Mouse (Mus musculus): ENCODE results near the gene Gatad2b.
"Not testable (repeated sequence)": the region's sequence is repeated elsewhere in the genome, so short reads cannot be mapped to it uniquely, and the experiment has no call there.

Gatad2b gene

GRCm38 (mm10) chr3:90292345-90293275, at the start of gene Gatad2b:
TSS of gene Gatad2b (plus strand) at chr3:90293178.
- peak; percentile 99 for DNase-seq (ENCODE audit: low spot score)

GRCm38 (mm10) chr3:90245406-90245805, 47.6 kb upstream of the Gatad2b start:
- DNase-seq (ENCODE audit: low spot score), result no peak

DNA sequence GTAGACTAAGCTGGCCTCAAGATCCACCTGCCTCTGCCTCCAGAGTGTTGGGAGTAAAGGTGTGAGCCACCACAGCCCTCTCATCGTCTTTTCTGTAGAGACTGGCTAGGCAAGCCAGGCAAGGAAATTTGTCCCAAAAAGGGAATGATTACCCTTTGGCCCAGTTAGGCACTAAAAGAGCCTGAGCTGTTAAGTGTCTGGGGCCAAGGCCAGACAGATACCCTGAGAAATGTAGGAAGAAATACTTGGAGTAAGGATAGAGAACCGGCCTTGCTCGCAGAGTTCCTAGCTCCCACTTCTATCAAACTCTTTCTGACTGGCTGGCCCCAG, 45.4 kb upstream of the Gatad2b start:
- no peak for DNase-seq (ENCODE audit: low spot score)

DNA sequence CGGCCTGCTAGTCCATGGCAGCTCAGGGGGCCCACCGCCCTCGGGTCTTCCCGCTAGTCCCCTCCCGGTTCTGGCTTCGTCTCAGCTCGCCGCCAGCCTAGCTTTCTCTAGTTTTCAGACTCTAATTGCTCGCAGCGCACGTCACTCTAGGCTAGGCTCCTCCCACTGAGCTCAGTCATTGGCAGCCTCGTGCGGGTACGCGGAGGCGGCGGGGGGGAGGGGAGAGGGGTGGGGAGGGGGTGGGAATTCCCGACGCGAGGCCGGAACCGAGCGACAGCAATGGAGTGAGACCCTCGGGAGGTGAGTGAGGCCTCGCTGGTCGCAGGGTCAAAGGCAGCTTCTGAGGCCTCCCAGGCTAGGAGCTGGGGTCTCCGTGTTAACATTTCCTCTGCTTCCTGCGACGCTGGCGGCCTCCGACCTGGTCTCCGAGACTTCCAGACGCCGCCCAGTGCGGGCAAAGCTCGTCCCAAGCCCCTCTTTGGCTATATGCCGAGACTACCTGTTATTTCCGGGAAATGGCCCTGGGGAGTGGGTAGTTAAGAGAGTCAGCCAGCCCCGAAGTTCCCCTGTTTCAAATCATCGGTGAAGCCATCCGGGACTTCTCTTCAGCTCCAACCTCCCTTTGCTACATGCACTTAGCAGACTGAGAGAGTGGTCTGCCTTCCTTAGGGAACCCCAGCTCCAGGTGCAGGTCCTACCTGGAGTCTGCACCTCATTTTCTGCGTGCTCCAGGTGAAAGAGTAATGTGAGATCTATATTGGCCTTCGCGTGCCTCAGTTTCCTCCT, 44.8 kb upstream of the Gatad2b start, which contains the start of gene Slc39a1:
TSS of gene Slc39a1 (plus strand) at position 213 of the 786 bp plus-strand sequence.
- peak; percentile 93 for DNase-seq (ENCODE audit: low spot score)

GRCm38 (mm10) chr3:90248746-90249100, 44.3 kb upstream of the Gatad2b start:
- no peak for DNase-seq (ENCODE audit: low spot score)

DNA sequence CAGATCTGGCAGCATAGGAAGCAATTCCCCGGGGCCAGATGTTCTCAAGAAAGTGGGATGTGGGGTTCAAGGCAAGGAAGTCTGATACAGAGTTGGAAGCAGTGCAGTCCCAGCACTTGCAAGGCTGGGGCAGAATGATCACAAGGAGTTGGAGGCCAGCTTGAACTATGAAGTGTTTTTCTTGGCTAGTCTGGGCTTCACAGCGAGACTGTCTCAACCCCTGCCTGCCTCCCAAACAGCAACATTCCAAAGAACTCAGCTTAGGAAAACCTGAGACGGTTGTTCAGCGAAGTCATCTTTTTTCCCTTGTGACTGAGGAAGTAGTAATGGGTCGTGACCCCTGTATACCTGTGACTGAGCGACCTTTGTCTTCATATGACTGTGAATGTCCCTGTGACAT, 42.2 kb upstream of the Gatad2b start:
- no peak for DNase-seq (ENCODE audit: low spot score)

DNA sequence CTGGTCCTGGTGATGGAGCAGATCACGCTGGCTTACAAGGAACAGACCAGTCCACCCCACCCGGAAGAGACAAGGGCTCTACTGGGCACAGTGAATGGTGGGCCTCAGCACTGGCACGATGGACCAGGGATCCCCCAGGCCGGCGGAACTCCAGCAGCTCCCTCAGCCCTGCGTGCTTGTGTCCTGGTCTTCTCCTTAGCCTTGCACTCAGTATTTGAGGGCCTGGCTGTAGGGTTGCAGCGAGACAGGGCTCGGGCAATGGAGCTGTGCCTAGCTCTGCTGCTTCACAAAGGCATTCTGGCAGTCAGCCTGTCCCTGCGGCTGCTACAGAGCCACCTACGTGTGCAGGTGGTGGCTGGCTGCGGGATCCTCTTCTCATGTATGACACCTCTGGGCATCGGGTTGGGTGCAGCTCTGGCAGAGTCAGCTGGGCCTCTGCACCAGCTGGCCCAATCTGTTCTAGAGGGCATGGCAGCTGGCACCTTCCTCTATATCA, 41.2 kb upstream of the Gatad2b start:
- not testable (repeated sequence) for DNase-seq (ENCODE audit: low spot score)

DNA sequence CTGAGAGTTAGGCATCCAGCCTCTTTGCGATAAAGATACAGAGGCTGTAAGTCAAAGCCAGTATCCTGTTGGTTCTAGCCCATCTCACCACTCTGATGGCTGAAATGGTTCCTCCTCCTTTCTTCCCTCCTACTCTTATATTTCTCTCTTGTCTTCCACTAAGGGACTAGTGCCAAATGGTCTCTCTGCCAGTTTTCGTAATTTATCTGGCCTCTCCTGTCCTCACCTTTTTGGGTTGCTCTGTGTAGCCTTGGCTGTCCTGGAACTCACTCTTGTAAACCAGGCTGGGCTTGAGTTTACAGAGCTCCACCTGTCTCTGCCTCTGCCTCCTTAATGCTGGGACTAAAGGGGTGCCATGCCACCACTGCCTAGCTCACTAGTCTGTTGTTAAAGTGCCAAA, 40.3 kb upstream of the Gatad2b start:
- not testable (repeated sequence) for DNase-seq (ENCODE audit: low spot score)

- DNase-seq (ENCODE audit: low spot score), result not testable (repeated sequence)
Measured at GRCm38 (mm10) chr3:90253174-90253573, 39.8 kb upstream of the Gatad2b start.

- peak; percentile 97 for DNase-seq (ENCODE audit: low spot score)
Measured at GRCm38 (mm10) chr3:90253653-90254418, 39.1 kb upstream of the Gatad2b start, which contains the start of gene Crtc2. TSS of gene Crtc2 (plus strand) at chr3:90254163.

GRCm38 (mm10) chr3:90254419-90255193, 38.4 kb upstream of the Gatad2b start:
- no peak for DNase-seq (ENCODE audit: low spot score)

- DNase-seq (ENCODE audit: low spot score), result no peak
Measured at GRCm38 (mm10) chr3:90255194-90255565, 37.8 kb upstream of the Gatad2b start.

- DNase-seq (ENCODE audit: low spot score), result no peak
Measured at GRCm38 (mm10) chr3:90255784-90256353, 37.1 kb upstream of the Gatad2b start.

- no peak for DNase-seq (ENCODE audit: low spot score)
Measured at GRCm38 (mm10) chr3:90256731-90257530, 36.0 kb upstream of the Gatad2b start.

GRCm38 (mm10) chr3:90258521-90258920, 34.5 kb upstream of the Gatad2b start:
- no peak for DNase-seq (ENCODE audit: low spot score)

DNA sequence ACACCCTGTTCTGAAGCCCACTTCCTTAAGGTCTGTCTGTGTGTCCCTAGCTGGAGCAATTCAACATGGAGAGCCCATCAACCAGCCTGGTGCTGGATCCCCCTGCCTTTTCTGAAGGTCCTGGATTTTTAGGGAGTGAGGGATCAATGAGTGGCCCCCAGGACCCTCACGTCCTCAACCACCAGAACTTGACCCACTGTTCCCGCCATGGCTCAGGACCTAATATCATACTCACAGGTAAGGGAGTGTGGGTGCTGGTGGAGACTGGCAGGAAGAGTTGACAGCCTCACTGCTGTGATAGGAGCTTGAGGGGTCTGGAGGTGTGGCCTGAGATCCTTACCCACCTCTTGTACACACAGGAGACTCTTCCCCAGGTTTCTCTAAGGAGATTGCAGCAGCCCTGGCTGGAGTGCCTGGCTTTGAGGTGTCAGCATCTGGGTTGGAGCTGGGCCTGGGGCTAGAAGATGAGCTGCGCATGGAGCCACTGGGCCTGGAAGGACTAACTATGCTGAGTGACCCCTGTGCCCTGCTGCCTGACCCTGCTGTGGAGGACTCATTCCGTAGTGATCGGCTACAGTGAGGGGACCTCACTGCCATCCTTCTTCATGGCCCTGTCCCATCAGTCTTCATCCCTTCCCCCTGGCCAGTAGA, 29.7 kb upstream of the Gatad2b start:
- DNase-seq (ENCODE audit: low spot score), result no peak

GRCm38 (mm10) chr3:90264687-90265033, 28.3 kb upstream of the Gatad2b start:
- DNase-seq (ENCODE audit: low spot score), result no peak

DNA sequence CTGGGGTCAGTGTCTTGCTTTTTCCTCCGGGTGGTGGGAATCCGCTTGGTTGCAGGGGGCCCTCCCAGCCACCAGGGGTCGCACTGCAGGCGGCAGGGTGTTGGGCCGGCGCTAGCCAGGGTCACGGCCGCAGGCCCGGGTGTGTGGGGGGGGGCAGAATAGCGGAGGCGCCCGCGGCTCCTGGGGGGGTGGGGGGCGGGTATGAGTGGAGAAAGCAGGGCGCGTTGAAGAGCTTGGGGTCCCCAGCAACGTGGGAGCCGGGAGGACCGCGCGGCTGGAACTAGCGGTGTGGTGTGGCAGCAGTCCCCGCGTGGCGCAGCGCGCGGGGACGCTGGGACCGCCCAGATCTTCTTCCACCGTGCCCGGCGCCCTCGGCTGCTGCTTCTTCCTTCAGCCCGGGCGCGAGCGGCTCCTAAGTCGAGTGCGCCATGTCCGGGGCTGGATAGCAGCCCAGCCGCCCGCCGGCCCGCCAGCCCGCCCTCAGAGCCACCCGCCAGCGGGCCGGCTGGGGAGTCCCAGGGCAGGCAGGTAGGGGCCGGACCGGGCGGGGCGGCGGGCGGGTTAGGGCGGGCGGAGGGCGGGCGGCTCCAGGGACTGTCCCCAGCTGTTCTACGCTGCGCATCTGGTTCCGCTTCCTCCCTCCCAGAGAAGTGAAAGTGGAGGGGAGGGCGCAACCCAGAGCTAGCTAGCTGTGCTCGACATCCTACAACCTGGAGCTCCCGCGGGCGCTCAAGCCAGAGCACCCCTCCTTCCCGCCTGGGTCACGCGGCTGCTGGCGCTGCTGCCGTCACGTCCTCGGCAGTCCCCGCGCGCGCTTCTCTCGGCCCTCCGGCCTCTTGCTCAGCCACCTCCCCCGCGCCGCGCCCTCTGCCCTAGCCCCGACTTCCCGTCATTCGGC, 27.7 kb upstream of the Gatad2b start, which contains the start of gene Dennd4b:
TSS of gene Dennd4b (plus strand) at position 152 of the 898 bp plus-strand sequence.
- DNase-seq (ENCODE audit: low spot score), result peak; percentile 78
